Mouse (Mus musculus) kidney, adult 2 months (tissue): ENCODE results near the gene Pou4f2. TPM values are rescaled to one million over a fixed set of nuclear protein-coding genes. Genes with fewer than 3 reads are reported as not detected.

Source experiments
- DNase-seq: peaks from one replicate; pipeline ENCODE4 v3.0.0; 2021
- H3K27ac ChIP-seq: fragments of 200-500 bp; 2 replicates; pipeline ENCODE4 v1.5.1; 2012; ENCODE audit warnings: low read depth, low read length, control low read depth, inconsistent platforms; ENCODE audit not compliant: insufficient read depth
- H3K27me3 ChIP-seq: fragments of 200-500 bp; replicated peaks from 2 replicates; pipeline ENCODE4 v1.6.1; 2012; ENCODE audit warnings: mild to moderate bottlenecking, moderate library complexity, low read length, inconsistent platforms; ENCODE audit not compliant: control insufficient read depth, insufficient read depth
- H3K36me3 ChIP-seq: fragments of 200-500 bp; 2 replicates; pipeline ENCODE4 v1.6.1; 2012; ENCODE audit warnings: mild to moderate bottlenecking, moderate library complexity, low read length, inconsistent platforms; ENCODE audit not compliant: control insufficient read depth, insufficient read depth
- H3K4me1 ChIP-seq: fragments of 200-500 bp; 2 replicates; pipeline ENCODE4 v1.6.1; 2011; ENCODE audit warnings: low read length; ENCODE audit not compliant: control insufficient read depth, insufficient read depth
- H3K4me3 ChIP-seq: fragments of 200-500 bp; 2 replicates; pipeline ENCODE4 v1.5.1; 2011; ENCODE audit warnings: mild to moderate bottlenecking, low read depth, low read length, control low read depth; ENCODE audit not compliant: insufficient read depth
- CTCF ChIP-seq: fragments of 200-500 bp; conservative IDR thresholded peaks from 2 replicates; pipeline ENCODE4 v1.5.1; 2011; ENCODE audit warnings: low read depth, mild to moderate bottlenecking, control low read depth, low read length, moderate library complexity, mixed read lengths; ENCODE audit not compliant: insufficient read depth, insufficient read length
- POLR2A ChIP-seq: fragments of 200-500 bp; IDR thresholded peaks from one replicate; pipeline ENCODE4 v1.6.1; 2011; ENCODE audit warnings: low read depth, low read length, control low read depth
- WGBS: fragments of 180-500 bp; shearing (Covaris S2); methylation state at CpG from one replicate; pipeline ENCODE4 v1.1.7; 2018; 5-methylcytosine and 5-hydroxymethylcytosine counted together
- polyA plus RNA-seq: library from polyadenylated mRNA; depleted of rRNA; stranded (reverse); fragments of >200 nt; gene quantifications from 2 replicates; pipeline ENCODE4 v1.2.3, GENCODE M21; 2012; rRNA removed

The Pou4f2 gene
- not detected in 2 replicates for polyA plus RNA-seq

- H3K36me3 ChIP-seq: no peaks in the 10 kb centered on the region
- TF ChIP-seq POLR2A: no peak
- TF ChIP-seq CTCF: no peak
- no peak within 1 kb of the TSS for H3K27ac ChIP-seq
- under 1% methylated on average over 54 of the region's 54 CpGs for WGBS
- H3K4me3 ChIP-seq: no peak within 1 kb of the TSS
- H3K4me1 ChIP-seq: no peaks in the 10 kb centered on the region
- peaks cover 2% of the 10 kb centered on the region for H3K27me3 ChIP-seq
- DNase-seq: no peak
Measured at GRCm38 (mm10) chr8:78436071-78436651, at the start of gene Pou4f2. TSS of gene Pou4f2 (minus strand) at chr8:78436645.

- H3K27ac ChIP-seq: no peak overlapping the region
- WGBS: 48% methylated on average over 6 of the region's 6 CpGs
- TF ChIP-seq CTCF: no peak
- TF ChIP-seq POLR2A: no peak
- H3K36me3 ChIP-seq: no peaks in the 10 kb centered on the region
- no peaks in the 10 kb centered on the region for H3K4me1 ChIP-seq
- no peak overlapping the region for H3K4me3 ChIP-seq
- DNase-seq: no peak
- H3K27me3 ChIP-seq: no peaks in the 10 kb centered on the region
Measured at GRCm38 (mm10) chr8:78477051-78477829, 40.8 kb upstream of the Pou4f2 start.

- DNase-seq: no peak
- Histone ChIP-seq H3K27me3 (no peaks in the 10 kb centered on the region), H3K4me1 (no peaks in the 10 kb centered on the region), H3K4me3 (no peak overlapping the region), H3K36me3 (no peaks in the 10 kb centered on the region), H3K27ac (no peak overlapping the region)
- TF ChIP-seq POLR2A: no peak
- TF ChIP-seq CTCF: no peak
- 79% methylated on average over 2 of the region's 2 CpGs for WGBS
Measured at GRCm38 (mm10) chr8:78467889-78468288, 31.4 kb upstream of the Pou4f2 start.

GRCm38 (mm10) chr8:78463941-78464340, 27.5 kb upstream of the Pou4f2 start:
- Histone ChIP-seq H3K4me1 (no peaks in the 10 kb centered on the region), H3K36me3 (no peaks in the 10 kb centered on the region), H3K4me3 (no peak overlapping the region), H3K27ac (no peak overlapping the region), H3K27me3 (no peaks in the 10 kb centered on the region)
- WGBS: 66% methylated on average over 2 of the region's 2 CpGs
- DNase-seq: no peak
- TF ChIP-seq CTCF (no peak), POLR2A (no peak)

- WGBS: 74% methylated on average over 3 of the region's 3 CpGs
- Histone ChIP-seq H3K4me3 (no peak overlapping the region), H3K27ac (no peak overlapping the region), H3K36me3 (no peaks in the 10 kb centered on the region), H3K4me1 (no peaks in the 10 kb centered on the region), H3K27me3 (no peaks in the 10 kb centered on the region)
- no peak for DNase-seq
- no peak for TF ChIP-seq POLR2A
- no peak for TF ChIP-seq CTCF
Measured at GRCm38 (mm10) chr8:78456441-78456840, 20.0 kb upstream of the Pou4f2 start.

- TF ChIP-seq POLR2A (no peak), CTCF (no peak)
- Histone ChIP-seq H3K36me3 (no peaks in the 10 kb centered on the region), H3K27me3 (no peaks in the 10 kb centered on the region; the same call in 1 of the 2 replicates), H3K4me3 (no peak overlapping the region), H3K4me1 (no peaks in the 10 kb centered on the region), H3K27ac (no peak overlapping the region)
- WGBS: 82% methylated on average over 1 of the region's 1 CpGs
- DNase-seq: no peak
Measured at GRCm38 (mm10) chr8:78442781-78443180, 6.3 kb upstream of the Pou4f2 start.

GRCm38 (mm10) chr8:78438121-78438520, 1.7 kb upstream of the Pou4f2 start:
- H3K27ac ChIP-seq: no peak overlapping the region
- under 1% methylated on average over 18 of the region's 18 CpGs for WGBS
- H3K4me1 ChIP-seq: no peaks in the 10 kb centered on the region
- DNase-seq: peak; percentile 16
- H3K36me3 ChIP-seq: no peaks in the 10 kb centered on the region
- H3K4me3 ChIP-seq: no peak overlapping the region
- H3K27me3 ChIP-seq: no peaks in the 10 kb centered on the region; the same call in none of the 2 replicates
- no peak for TF ChIP-seq CTCF
- TF ChIP-seq POLR2A: no peak
